Mouse (Mus musculus) midbrain, embryonic 12.5 days (tissue): ENCODE measurements at regions not wholly inside any gene's neighbourhood (a gene's known extent, or its start where the extent isn't known, plus 50 kb on each side); places are given as distances from the start of the nearest gene placed in this dataset.

Experiments
- ATAC-seq: fragments of 200-750 bp; cut with Nextera tagmentation; 2 replicates; pipeline ENCODE4 v1.8.0; 2017; ENCODE audit warnings: low read depth, moderate TSS enrichment, moderate library complexity; ENCODE audit not compliant: low FRiP score
- H3K27ac ChIP-seq: fragments of 300-500 bp; sonication (generic); replicated peaks from 2 replicates; pipeline ENCODE4 v1.5.1; 2016; ENCODE audit warnings: mild to moderate bottlenecking
- H3K27me3 ChIP-seq: fragments of 300-500 bp; sonication (generic); 2 replicates; pipeline ENCODE4 v1.6.1; 2016; ENCODE audit warnings: mild to moderate bottlenecking
- H3K36me3 ChIP-seq: fragments of 300-500 bp; sonication (generic); 2 replicates; pipeline ENCODE4 v1.6.1; 2016
- H3K4me1 ChIP-seq: fragments of 300-500 bp; sonication (generic); 2 replicates; pipeline ENCODE4 v1.6.1; 2016
- H3K4me2 ChIP-seq: fragments of 300-500 bp; sonication (generic); replicated peaks from 2 replicates; pipeline ENCODE4 v1.6.1; 2016; ENCODE audit warnings: mild to moderate bottlenecking, moderate library complexity
- H3K4me3 ChIP-seq: fragments of 300-500 bp; sonication (generic); 2 replicates; pipeline ENCODE4 v1.5.1; 2016; ENCODE audit warnings: mild to moderate bottlenecking
- H3K9ac ChIP-seq: fragments of 300-500 bp; sonication (generic); replicated peaks from 2 replicates; pipeline ENCODE4 v1.6.1; 2016; ENCODE audit warnings: mild to moderate bottlenecking, moderate library complexity
- H3K9me3 ChIP-seq: fragments of 300-500 bp; sonication (generic); 2 replicates; pipeline ENCODE4 v1.6.1; 2016; ENCODE audit warnings: mild to moderate bottlenecking
- WGBS: fragments of 180-500 bp; shearing (Covaris S2); methylation state at CpG from one replicate; pipeline ENCODE4 v1.1.7; 2016; 5-methylcytosine and 5-hydroxymethylcytosine counted together

DNA sequence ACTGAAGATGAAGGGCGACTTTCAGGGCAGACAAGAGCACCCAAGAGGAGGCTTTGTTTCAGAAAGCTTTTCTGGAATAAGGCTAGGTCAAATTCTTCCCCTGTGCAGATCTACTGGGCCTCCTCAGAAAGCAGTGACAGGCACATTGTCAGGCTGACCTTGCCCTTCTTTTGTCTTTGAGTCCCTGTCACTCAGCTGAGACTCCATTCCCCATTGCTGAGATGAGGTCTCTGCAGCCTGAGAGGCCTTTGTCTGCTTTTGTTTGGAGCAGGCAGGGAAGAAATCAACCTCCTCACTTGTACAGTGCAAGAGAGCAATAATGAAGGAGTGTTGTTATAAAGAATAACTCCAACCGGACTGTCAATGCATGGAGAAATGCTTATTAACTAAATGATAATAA, 327.4 kb downstream of the Cmpk2 start:
- peak overlapping the region; percentile 62 for H3K27ac ChIP-seq
- H3K4me1 ChIP-seq = peaks cover 14% of the 10 kb centered on the region
- no peak overlapping the region for H3K4me3 ChIP-seq
- WGBS = 25% methylated on average over 2 of the region's 2 CpGs
- H3K36me3 ChIP-seq = no peaks in the 10 kb centered on the region
- H3K9ac ChIP-seq = no peak overlapping the region
- no peak overlapping the region for H3K4me2 ChIP-seq
- ATAC-seq = peak; percentile 49; the same call in 1 of the 2 replicates
- H3K27me3 ChIP-seq = no peaks in the 10 kb centered on the region
- H3K9me3 ChIP-seq = no peaks in the 10 kb centered on the region

DNA sequence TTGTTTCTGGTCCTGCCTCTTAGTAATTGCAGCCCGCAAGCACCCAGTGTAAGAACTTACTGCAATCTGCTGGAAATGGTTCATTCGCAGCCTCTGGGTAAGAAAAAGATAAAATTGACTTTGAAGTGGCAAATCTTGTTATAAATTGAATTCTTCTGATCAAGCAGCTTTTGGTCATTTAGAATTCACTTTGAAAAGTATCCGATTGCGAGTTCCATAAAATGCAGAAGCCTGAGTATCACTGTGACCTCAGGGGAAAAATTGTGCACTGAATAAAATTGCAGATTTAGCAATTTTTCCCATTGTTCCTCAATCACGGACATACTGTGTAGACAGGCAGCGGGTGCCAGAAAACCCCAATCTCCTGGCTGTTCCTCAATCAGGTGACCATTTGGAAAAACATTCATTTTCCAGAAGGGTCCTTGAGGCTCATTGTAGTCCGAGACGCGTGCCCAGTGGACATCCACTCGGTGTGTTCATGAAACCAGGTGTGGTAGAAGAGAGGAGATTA, 320.4 kb downstream of the Cmpk2 start:
- no peaks in the 10 kb centered on the region for H3K4me1 ChIP-seq
- H3K36me3 ChIP-seq = no peaks in the 10 kb centered on the region
- H3K9ac ChIP-seq = no peak overlapping the region
- no peaks in the 10 kb centered on the region for H3K27me3 ChIP-seq
- H3K4me2 ChIP-seq = no peak overlapping the region
- H3K4me3 ChIP-seq = no peak overlapping the region
- no peak for ATAC-seq
- WGBS = 85% methylated on average over 10 of the region's 10 CpGs
- H3K9me3 ChIP-seq = no peaks in the 10 kb centered on the region
- no peak overlapping the region for H3K27ac ChIP-seq

DNA sequence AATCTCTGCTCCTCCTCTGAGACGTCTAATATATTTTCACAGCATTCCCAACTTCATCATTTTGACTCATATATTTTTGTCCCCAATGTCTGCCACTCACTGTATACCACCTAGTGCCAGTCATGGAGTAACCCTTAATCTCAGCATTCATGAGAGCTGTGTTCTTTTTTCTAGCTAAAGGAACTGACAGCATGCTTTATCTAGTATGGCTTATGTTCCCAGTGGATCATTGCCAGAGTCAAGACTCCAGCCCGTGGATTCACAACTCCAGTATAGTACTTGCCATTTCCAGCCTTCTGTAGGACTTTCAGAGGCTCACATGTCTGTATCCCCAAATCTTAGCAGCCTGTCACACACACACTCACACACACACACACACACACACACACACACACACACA, 316.5 kb downstream of the Cmpk2 start:
- Histone ChIP-seq H3K27me3 (no peaks in the 10 kb centered on the region), H3K4me1 (no peaks in the 10 kb centered on the region), H3K9me3 (no peaks in the 10 kb centered on the region), H3K27ac (no peak overlapping the region), H3K36me3 (no peaks in the 10 kb centered on the region), H3K4me3 (no peak overlapping the region), H3K4me2 (no peak overlapping the region), H3K9ac (no peak overlapping the region)
- ATAC-seq = no peak
- 74% methylated on average over 2 of the region's 2 CpGs for WGBS

DNA sequence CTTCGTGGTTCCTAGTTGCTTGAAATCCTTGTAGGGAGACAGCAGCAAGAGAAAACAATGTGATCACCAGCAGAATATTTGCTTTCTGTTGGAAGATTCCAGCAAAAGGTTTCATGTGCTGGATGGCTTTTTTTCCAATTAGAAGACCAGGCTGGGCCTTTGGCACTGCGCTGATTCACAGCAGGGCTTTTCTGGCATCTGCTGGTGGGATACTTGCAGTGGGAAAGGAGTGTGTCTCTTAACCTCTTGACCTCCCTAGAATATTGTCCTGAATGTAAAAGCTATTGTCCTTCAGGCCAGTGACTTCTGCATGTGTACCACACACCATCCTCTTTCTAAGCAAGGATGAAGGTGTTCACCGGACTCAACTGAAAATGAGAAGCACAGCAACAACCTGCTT, 315.4 kb downstream of the Cmpk2 start:
- Histone ChIP-seq H3K27me3 (no peaks in the 10 kb centered on the region), H3K27ac (no peak overlapping the region), H3K4me2 (no peak overlapping the region), H3K9ac (no peak overlapping the region), H3K9me3 (no peaks in the 10 kb centered on the region), H3K36me3 (no peaks in the 10 kb centered on the region), H3K4me3 (no peak overlapping the region), H3K4me1 (no peaks in the 10 kb centered on the region)
- no peak for ATAC-seq
- 93% methylated on average over 3 of the region's 3 CpGs for WGBS

DNA sequence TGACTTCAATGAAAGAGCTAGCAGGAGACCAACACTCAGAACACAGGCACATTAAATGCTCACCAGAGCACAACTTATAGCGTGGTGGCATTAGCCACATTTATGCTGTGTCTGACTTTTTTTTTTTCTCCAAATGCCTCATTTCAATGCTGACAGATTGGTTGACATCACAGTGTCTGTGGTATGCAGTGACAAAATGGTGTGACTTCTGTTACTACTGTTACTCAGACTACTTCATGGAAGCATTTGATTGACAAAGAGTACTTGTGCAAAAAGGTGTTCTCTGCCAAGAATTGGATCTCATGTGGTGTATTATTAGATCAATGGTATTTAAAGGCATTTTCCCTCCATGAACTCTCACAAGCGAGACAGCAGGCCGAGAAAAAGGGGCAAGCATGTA, 314.8 kb downstream of the Cmpk2 start:
- H3K4me1 ChIP-seq = peaks cover 2% of the 10 kb centered on the region; the same call in 1 of the 2 replicates
- no peak overlapping the region for H3K4me2 ChIP-seq
- H3K9me3 ChIP-seq = no peaks in the 10 kb centered on the region
- no peaks in the 10 kb centered on the region for H3K36me3 ChIP-seq
- no peak overlapping the region for H3K4me3 ChIP-seq
- ATAC-seq = no peak
- WGBS = 88% methylated on average over 3 of the region's 3 CpGs
- no peaks in the 10 kb centered on the region for H3K27me3 ChIP-seq
- H3K27ac ChIP-seq = no peak overlapping the region
- no peak overlapping the region for H3K9ac ChIP-seq

DNA sequence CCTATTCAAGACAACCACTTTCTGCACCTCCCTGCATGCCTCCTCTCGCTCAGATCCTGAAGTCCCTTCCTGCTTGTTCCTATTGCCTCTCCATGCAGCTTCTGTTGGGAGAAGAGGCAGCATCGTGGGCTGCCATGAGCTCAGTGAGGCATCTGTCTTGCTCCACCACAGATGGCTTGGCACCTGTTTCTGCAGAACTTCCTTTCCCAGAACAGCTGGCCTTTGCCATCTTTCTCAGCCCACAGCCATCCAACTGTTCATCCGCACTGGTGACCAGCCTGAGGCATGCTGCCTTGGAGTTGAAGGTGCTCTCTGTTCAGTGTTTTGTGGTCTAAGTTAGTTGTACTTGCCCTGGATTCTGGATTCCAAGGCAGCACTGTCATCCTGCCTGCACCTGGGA, 312.5 kb downstream of the Cmpk2 start:
- 89% methylated on average over 3 of the region's 3 CpGs for WGBS
- H3K4me1 ChIP-seq = peaks cover 6% of the 10 kb centered on the region

DNA sequence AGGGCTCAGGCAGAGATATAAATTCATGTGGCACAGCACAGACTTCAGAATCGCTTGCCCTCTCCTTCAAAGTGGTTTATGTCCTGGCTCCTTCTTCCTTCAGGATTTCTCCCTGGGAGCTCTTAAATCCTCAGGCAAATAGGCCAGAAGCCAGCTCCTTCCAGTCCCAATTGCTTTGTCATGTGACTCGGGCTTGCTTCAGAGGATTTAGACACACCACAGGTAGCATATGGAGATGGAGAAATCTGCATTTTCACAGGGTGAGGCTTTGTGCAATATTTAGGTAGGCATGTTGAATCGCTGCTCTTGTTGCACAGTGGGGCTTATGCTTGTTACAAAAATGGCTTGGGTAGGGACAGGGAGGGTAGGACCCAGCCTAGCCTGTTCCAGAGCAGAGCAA, 309.8 kb downstream of the Cmpk2 start:
- WGBS = 42% methylated on average over 3 of the region's 3 CpGs
- H3K4me2 ChIP-seq = no peak overlapping the region
- ATAC-seq = no peak
- H3K27me3 ChIP-seq = no peaks in the 10 kb centered on the region
- H3K27ac ChIP-seq = 0 out of 2 replicates have a peak overlapping the region, but pooled peaks have one; percentile 46
- no peaks in the 10 kb centered on the region for H3K9me3 ChIP-seq
- no peak overlapping the region for H3K4me3 ChIP-seq
- H3K4me1 ChIP-seq = peaks cover 6% of the 10 kb centered on the region
- no peak overlapping the region for H3K9ac ChIP-seq
- no peaks in the 10 kb centered on the region for H3K36me3 ChIP-seq

More for the DNA sequence above, 312.5 kb downstream of the Cmpk2 start:
- H3K36me3 ChIP-seq = no peaks in the 10 kb centered on the region
- no peak overlapping the region for H3K27ac ChIP-seq
- no peak overlapping the region for H3K9ac ChIP-seq
- H3K9me3 ChIP-seq = no peaks in the 10 kb centered on the region
- ATAC-seq = no peak
- no peaks in the 10 kb centered on the region for H3K27me3 ChIP-seq
- no peak overlapping the region for H3K4me3 ChIP-seq
- H3K4me2 ChIP-seq = no peak overlapping the region

DNA sequence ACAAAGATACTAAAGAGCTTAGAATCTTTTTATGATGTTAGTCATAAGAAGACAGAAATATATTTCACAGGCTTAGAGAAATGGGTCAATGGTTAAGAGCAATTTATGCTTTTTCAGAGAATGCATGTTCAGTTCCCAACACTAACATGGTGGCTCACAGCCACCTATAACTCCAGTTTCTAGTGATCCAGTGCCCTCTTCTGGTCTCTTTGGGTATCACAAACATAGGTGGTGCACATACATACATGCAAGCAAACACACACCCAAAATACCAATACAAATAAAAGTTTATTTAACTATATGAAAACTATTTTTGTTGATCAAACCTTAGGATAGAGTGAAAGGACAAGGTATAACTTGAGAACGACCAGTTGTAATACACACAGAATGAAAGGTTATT, 308.0 kb downstream of the Cmpk2 start:
- no peak overlapping the region for H3K4me3 ChIP-seq
- no peaks in the 10 kb centered on the region for H3K27me3 ChIP-seq
- no peak for ATAC-seq
- H3K9ac ChIP-seq = no peak overlapping the region
- H3K4me1 ChIP-seq = peaks cover 6% of the 10 kb centered on the region
- no peaks in the 10 kb centered on the region for H3K9me3 ChIP-seq
- no peak overlapping the region for H3K27ac ChIP-seq
- no peak overlapping the region for H3K4me2 ChIP-seq
- no peaks in the 10 kb centered on the region for H3K36me3 ChIP-seq
- WGBS = 96% methylated on average over 1 of the region's 1 CpGs

DNA sequence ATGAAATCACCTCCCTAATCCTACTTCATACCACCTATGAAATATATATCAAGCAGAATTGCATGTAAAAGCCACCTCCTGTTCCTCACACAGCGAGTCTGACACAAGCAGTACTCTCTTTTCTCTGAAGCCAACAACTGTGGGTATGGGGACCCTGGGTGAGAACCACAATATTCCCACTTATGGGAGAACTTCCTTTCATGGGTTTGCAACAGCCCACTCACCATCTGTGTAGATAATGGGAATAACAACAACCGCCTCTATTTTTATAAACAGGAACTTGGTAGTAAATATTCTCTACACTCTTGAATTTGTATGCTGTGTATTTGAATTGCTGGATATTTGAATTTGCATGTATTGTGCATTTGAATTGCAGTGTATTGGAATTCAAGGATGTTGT, 305.0 kb downstream of the Cmpk2 start:
- no peak overlapping the region for H3K4me2 ChIP-seq
- no peaks in the 10 kb centered on the region for H3K27me3 ChIP-seq
- H3K9me3 ChIP-seq = no peaks in the 10 kb centered on the region
- H3K4me1 ChIP-seq = peaks cover 10% of the 10 kb centered on the region
- 95% methylated on average over 2 of the region's 2 CpGs for WGBS
- no peak overlapping the region for H3K9ac ChIP-seq
- H3K27ac ChIP-seq = no peak overlapping the region
- no peak for ATAC-seq
- H3K4me3 ChIP-seq = no peak overlapping the region
- no peaks in the 10 kb centered on the region for H3K36me3 ChIP-seq

DNA sequence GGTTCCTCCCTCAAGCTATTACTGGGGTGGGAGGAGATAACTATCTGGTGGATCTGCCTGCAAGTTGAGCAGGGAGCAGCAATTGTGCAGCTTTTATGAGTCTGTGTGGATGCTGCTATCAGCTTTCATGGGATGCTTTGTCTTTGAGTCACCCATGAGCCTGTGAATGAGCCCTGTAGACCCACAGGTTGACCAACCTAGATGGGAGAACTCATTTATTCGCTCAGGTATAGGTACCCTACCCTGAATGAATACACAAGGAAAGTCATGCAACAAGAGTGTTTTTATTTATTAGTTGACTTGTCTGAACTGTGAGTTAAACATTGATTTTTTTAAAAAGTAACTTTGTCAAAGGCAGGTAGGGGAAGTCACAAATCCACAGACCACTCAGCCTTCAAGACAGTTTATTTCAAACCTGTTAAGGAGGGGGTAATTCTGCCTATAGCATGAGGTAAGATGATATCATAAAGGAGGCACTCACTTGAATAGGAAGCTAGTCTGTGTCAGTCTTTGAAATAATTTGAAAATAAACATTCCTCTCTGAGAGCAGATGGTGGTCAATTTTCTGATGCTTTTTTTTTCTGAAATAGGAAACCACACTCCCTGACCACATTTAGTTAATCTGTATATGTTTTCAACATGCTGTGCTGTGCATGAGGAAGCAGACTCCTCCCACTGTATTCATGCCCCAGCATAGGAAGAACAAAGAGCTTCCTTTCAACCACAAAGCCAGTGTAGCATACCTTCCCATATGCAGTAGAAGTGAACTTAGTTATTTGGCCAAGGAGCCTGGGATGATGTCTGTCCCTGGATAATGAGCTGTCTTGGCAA, 302.0 kb downstream of the Cmpk2 start:
- Histone ChIP-seq H3K36me3 (no peaks in the 10 kb centered on the region), H3K9ac (no peak overlapping the region), H3K4me1 (peaks cover 4% of the 10 kb centered on the region; the same call in 1 of the 2 replicates), H3K27ac (no peak overlapping the region), H3K4me2 (no peak overlapping the region), H3K9me3 (no peaks in the 10 kb centered on the region), H3K4me3 (no peak overlapping the region), H3K27me3 (no peaks in the 10 kb centered on the region)
- WGBS = 85% methylated on average over 1 of the region's 1 CpGs
- no peak for ATAC-seq

DNA sequence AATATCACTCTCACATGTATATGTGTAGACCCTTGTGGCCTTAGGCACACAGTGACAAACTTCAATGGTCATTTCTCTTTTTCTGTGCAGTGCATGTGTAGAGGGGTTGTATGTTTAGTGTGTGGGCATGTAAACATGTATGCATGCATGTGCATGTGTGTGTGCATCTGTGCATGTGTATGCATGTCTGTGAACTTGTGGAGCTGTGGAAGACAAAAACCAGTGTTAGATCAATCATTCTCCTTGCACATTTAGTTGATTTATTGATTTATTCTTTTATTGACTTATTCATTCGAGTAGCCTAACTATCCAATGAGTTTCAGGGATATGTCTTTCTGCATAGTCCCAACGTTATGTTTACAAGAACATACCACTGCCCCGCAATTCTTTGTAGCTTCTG, 298.5 kb downstream of the Cmpk2 start:
- WGBS = 91% methylated on average over 3 of the region's 3 CpGs
- Histone ChIP-seq H3K4me3 (no peak overlapping the region), H3K9me3 (no peaks in the 10 kb centered on the region), H3K36me3 (no peaks in the 10 kb centered on the region), H3K4me2 (no peak overlapping the region), H3K27me3 (no peaks in the 10 kb centered on the region), H3K9ac (no peak overlapping the region), H3K4me1 (peaks cover 4% of the 10 kb centered on the region; the same call in 1 of the 2 replicates), H3K27ac (no peak overlapping the region)
- ATAC-seq = no peak

DNA sequence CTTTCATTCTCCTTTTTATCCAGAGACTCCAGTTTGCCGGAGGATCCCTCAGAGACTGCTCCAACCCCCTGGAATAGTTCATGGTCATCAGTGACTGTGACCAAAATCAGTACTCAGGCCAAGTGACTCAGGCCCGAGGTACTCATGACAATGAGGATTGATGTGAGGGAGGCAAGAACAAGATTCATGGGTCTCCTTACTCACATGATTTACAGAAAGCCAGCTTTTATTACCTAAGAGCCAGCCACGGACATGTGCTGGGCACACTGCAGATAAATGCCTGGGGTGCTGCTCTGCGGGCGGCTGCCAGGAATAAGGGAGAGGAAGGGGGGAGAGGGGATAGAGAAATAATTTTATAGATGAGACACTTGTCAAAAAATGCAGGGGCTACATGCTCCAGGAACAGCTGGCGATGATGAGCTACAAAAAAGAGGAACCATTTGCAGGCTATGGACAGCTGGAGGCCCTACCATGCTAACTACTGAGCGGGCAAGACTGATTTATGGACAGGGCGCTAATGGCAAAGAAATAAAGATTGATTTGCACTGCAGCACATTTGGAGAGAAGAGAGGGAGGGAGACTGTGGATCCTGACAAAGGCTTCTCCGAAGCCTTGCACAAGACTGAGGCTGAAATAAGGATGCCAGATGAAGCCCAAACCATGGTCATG, 289.8 kb downstream of the Cmpk2 start:
- ATAC-seq = no peak
- H3K27me3 ChIP-seq = no peaks in the 10 kb centered on the region
- H3K4me3 ChIP-seq = no peak overlapping the region
- H3K9me3 ChIP-seq = no peaks in the 10 kb centered on the region
- 89% methylated on average over 9 of the region's 9 CpGs for WGBS
- no peak overlapping the region for H3K9ac ChIP-seq
- H3K4me2 ChIP-seq = no peak overlapping the region
- H3K27ac ChIP-seq = no peak overlapping the region
- no peaks in the 10 kb centered on the region for H3K36me3 ChIP-seq
- peaks cover 5% of the 10 kb centered on the region; the same call in 1 of the 2 replicates for H3K4me1 ChIP-seq
